Mouse (Mus musculus): ENCODE results near the gene Tshz2. TPM values are rescaled to one million over a fixed set of nuclear protein-coding genes. Genes with fewer than 3 reads are reported as not detected.

The Tshz2 gene
- polyA plus RNA-seq, 1 experiment from 2014 or later = 20.1 TPM

DNA sequence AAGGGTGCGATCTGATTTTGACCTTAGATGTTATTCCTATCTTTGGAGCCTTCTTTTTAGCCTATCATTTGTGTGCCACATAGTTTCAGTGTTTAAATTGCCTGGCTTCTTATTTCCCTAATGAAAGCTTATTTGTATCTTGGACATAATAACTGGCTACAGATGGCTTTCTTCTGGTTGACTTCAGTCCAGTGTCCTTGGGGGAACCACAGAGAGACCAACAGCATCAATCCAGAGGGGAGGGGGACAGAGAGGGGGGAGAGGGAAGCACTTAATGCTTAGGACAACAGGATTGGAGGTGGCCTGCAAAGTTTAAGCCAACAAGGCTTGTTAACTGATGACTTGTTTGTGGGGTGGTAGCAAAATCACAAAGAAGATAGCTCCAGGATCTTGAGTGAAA, 356.4 kb downstream of the Tshz2 start:
- no peak for ATAC-seq (ENCODE audit: insufficient number of reproducible peaks, insufficient read depth, low FRiP score, low read depth)
- Histone ChIP-seq H3K4me2 (replicated peaks; ENCODE audit: low read depth, low read length) (no peak overlapping the region), H3K4me3 (ENCODE audit: low read depth, low read length) (no peak overlapping the region), H3K9me3 (ENCODE audit: control insufficient read depth, low read depth, low read length) (no peaks in the 10 kb centered on the region), H3K9ac (replicated peaks; ENCODE audit: low read depth, low read length) (no peak overlapping the region), H3K36me3 (ENCODE audit: control insufficient read depth, insufficient read depth, low read length) (no peaks in the 10 kb centered on the region), H3K4me1 (ENCODE audit: control insufficient read depth, insufficient read depth, low read length) (no peaks in the 10 kb centered on the region), H3K27me3 (ENCODE audit: control insufficient read depth, insufficient read depth, low read length) (no peaks in the 10 kb centered on the region), H3K27ac (ENCODE audit: low read length) (no peak overlapping the region)
- 97% methylated on average over 1 of the region's 1 CpGs for WGBS

DNA sequence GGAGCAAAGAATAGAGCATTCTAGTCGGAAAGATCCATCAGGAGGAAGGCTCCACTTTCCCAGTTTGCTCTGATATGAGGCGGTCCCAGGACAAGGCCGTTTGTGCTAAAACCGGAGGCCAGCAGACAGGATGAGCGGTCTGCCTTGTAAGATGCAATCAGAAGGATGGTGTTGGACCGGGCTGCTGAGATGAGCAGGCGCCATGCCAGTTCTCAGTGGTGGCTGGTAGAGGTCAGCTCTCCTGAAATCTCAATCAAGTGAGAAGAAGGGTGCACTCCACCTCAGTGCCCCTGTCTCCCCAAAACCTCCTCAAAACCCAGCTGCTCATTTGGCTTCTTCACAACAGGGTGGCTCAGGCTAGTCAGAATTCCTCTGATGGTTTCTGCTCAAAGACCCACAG, 358.2 kb downstream of the Tshz2 start:
- no peak overlapping the region for H3K4me2 ChIP-seq (replicated peaks; ENCODE audit: low read depth, low read length)
- H3K27me3 ChIP-seq (ENCODE audit: control insufficient read depth, insufficient read depth, low read length) = no peaks in the 10 kb centered on the region
- no peaks in the 10 kb centered on the region for H3K9me3 ChIP-seq (ENCODE audit: control insufficient read depth, low read depth, low read length)
- H3K9ac ChIP-seq (replicated peaks; ENCODE audit: low read depth, low read length) = no peak overlapping the region
- 88% methylated on average over 7 of the region's 7 CpGs for WGBS
- ATAC-seq (ENCODE audit: insufficient number of reproducible peaks, insufficient read depth, low FRiP score, low read depth) = no peak
- peaks cover 8% of the 10 kb centered on the region for H3K4me1 ChIP-seq (ENCODE audit: control insufficient read depth, insufficient read depth, low read length)
- H3K27ac ChIP-seq (ENCODE audit: low read length) = no peak overlapping the region
- no peaks in the 10 kb centered on the region for H3K36me3 ChIP-seq (ENCODE audit: control insufficient read depth, insufficient read depth, low read length)
- no peak overlapping the region for H3K4me3 ChIP-seq (ENCODE audit: low read depth, low read length)

DNA sequence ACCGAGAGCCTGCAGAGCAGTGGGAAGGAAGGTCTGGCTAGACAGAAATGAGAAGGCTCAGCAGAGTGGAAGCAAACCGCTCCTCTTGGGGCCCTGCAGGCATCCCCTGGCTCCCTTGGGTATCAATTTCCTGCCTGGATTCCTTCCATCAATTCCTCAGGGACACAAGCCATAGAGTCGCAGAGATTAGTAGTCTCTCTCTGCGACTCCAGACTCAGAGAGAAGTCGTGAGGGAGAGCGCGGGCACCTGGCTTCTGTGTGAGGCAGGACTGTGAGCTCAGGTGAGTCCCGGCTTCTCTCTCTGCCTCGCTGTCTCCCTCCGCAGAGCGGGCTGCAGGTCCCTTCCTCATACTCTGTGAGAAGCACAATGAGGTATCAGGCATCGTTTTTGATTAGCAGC, 363.2 kb downstream of the Tshz2 start:
- 27% methylated on average over 12 of the region's 12 CpGs for WGBS
- H3K4me1 ChIP-seq (ENCODE audit: control insufficient read depth, insufficient read depth, low read length) = peaks cover 22% of the 10 kb centered on the region
- H3K36me3 ChIP-seq (ENCODE audit: control insufficient read depth, insufficient read depth, low read length) = no peaks in the 10 kb centered on the region
- H3K27me3 ChIP-seq (ENCODE audit: control insufficient read depth, insufficient read depth, low read length) = no peaks in the 10 kb centered on the region
- H3K9me3 ChIP-seq (ENCODE audit: control insufficient read depth, low read depth, low read length) = no peaks in the 10 kb centered on the region
- peak overlapping the region; percentile 19; the same call in 1 of the 2 replicates for H3K4me2 ChIP-seq (replicated peaks; ENCODE audit: low read depth, low read length)
- H3K27ac ChIP-seq (ENCODE audit: low read length) = no peak overlapping the region; the same call in 1 of the 2 replicates
- ATAC-seq (ENCODE audit: insufficient number of reproducible peaks, insufficient read depth, low FRiP score, low read depth) = no peak
- H3K4me3 ChIP-seq (ENCODE audit: low read depth, low read length) = no peak overlapping the region
- no peak overlapping the region for H3K9ac ChIP-seq (replicated peaks; ENCODE audit: low read depth, low read length)

DNA sequence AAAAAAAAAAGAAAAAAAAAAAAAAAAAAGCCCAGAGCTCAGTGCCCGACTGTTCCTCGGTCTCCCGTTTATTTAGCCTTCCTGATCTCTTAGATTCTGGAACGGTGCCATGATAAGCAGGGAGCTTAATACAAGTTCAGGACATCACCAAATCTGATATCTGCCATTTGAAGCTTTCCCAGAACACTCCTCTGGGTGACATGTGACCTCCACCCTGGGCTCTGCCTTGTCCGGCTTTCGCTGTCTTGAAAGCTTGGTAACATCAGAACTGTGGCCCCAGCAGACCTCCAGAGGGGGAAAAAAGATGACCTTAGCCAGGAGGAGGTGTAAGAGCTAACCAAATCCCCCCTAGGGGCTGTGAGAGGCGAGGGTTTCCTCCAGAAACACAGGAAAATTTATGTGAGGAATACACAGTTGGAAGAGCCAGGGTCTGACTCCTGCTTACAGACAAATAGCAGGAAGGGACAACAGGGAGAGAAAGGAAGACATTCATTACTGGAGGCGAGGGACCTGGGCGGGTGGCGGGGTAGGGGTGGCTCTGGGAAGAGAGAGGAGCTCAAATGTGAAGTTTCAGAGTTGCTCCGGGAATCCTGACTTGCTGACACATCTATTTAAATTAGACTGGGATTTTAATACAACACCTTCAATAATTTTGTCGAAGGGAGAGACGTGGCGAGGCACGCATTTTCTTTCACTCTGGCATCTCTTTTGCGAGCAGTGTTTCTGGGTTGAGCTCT, 363.9 kb downstream of the Tshz2 start:
- no peak overlapping the region for H3K9ac ChIP-seq (replicated peaks; ENCODE audit: low read depth, low read length)
- H3K9me3 ChIP-seq (ENCODE audit: control insufficient read depth, low read depth, low read length) = no peaks in the 10 kb centered on the region
- 39% methylated on average over 16 of the region's 16 CpGs for WGBS
- H3K4me3 ChIP-seq (ENCODE audit: low read depth, low read length) = no peak overlapping the region
- H3K27me3 ChIP-seq (ENCODE audit: control insufficient read depth, insufficient read depth, low read length) = no peaks in the 10 kb centered on the region
- H3K27ac ChIP-seq (ENCODE audit: low read length) = no peak overlapping the region; the same call in 1 of the 2 replicates
- ATAC-seq (ENCODE audit: insufficient number of reproducible peaks, insufficient read depth, low FRiP score, low read depth) = no peak
- no peak overlapping the region for H3K4me2 ChIP-seq (replicated peaks; ENCODE audit: low read depth, low read length)
- no peaks in the 10 kb centered on the region for H3K36me3 ChIP-seq (ENCODE audit: control insufficient read depth, insufficient read depth, low read length)
- H3K4me1 ChIP-seq (ENCODE audit: control insufficient read depth, insufficient read depth, low read length) = peaks cover 22% of the 10 kb centered on the region

DNA sequence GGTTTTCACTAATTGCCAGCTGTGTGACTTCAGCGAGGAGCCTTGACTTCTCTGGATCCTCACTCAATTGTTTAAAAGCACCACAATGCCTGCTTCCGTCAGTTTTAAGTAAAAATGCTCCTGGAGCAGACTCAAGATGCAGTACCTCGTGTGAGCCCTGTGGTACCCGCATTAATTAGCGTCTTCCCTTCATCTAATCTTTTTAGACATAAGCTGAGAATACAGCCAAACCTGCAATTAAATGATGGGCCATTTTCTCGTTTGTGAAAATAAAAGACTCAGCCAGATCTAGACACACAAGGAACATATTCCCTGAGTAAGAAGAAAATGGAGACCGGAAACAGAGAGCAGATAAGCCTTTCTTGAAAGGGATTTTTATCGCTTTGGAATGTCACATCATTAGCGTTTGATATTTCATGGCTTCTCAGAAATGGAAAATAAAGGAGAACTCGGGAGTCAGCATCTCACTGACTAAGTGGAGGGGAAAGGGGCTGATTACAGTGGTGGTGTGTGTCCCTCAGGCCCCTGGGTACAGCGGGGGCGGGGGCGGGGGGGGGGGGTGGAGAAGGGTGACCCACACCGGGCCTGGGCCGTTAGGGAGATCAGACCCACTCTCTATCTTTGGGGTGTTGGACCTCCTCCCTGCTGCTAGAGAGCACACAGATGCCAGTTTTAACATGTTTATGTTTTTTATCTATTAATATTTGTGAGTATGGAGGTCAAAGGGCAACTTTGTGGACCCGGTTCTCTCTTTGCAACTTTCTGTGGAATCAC, 364.6 kb downstream of the Tshz2 start:
- Histone ChIP-seq H3K9ac (replicated peaks; ENCODE audit: low read depth, low read length) (no peak overlapping the region), H3K27me3 (ENCODE audit: control insufficient read depth, insufficient read depth, low read length) (no peaks in the 10 kb centered on the region), H3K4me3 (ENCODE audit: low read depth, low read length) (no peak overlapping the region), H3K4me2 (replicated peaks; ENCODE audit: low read depth, low read length) (no peak overlapping the region), H3K36me3 (ENCODE audit: control insufficient read depth, insufficient read depth, low read length) (no peaks in the 10 kb centered on the region), H3K4me1 (ENCODE audit: control insufficient read depth, insufficient read depth, low read length) (peaks cover 24% of the 10 kb centered on the region), H3K9me3 (ENCODE audit: control insufficient read depth, low read depth, low read length) (no peaks in the 10 kb centered on the region), H3K27ac (ENCODE audit: low read length) (no peak overlapping the region)
- WGBS = 57% methylated on average over 16 of the region's 16 CpGs
- no peak for ATAC-seq (ENCODE audit: insufficient number of reproducible peaks, insufficient read depth, low FRiP score, low read depth)

DNA sequence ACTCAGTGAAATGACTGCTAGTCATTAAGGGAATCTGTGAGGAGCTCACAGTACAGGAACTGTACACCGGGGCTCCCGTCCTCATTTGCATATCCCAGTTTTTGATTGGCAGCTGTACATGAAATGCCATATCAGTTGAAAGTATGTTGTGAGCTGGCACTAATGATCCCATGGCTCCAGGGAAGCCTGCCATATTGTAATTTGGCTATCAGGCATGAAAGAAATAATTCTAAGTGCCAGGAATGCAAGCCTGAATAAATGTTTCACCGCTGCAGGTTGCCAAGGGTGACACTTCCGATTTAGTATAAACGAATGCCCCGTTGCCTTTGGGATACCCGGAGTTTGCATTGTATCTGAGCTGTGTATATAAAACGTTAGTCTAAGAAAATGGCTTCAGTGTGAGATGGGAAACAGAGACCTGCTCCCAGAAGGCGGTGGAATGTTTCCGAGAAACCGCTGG, 366.1 kb downstream of the Tshz2 start:
- Histone ChIP-seq H3K4me2 (replicated peaks; ENCODE audit: low read depth, low read length) (peak overlapping the region; percentile 10; the same call in 1 of the 2 replicates), H3K4me3 (ENCODE audit: low read depth, low read length) (no peak overlapping the region), H3K4me1 (ENCODE audit: control insufficient read depth, insufficient read depth, low read length) (peaks cover 27% of the 10 kb centered on the region), H3K9ac (replicated peaks; ENCODE audit: low read depth, low read length) (no peak overlapping the region), H3K27ac (ENCODE audit: low read length) (peak overlapping the region; percentile 62; the same call in 1 of the 2 replicates), H3K27me3 (ENCODE audit: control insufficient read depth, insufficient read depth, low read length) (no peaks in the 10 kb centered on the region), H3K9me3 (ENCODE audit: control insufficient read depth, low read depth, low read length) (no peaks in the 10 kb centered on the region), H3K36me3 (ENCODE audit: control insufficient read depth, insufficient read depth, low read length) (no peaks in the 10 kb centered on the region)
- 27% methylated on average over 11 of the region's 11 CpGs for WGBS
- ATAC-seq (ENCODE audit: insufficient number of reproducible peaks, insufficient read depth, low FRiP score, low read depth) = no peak

DNA sequence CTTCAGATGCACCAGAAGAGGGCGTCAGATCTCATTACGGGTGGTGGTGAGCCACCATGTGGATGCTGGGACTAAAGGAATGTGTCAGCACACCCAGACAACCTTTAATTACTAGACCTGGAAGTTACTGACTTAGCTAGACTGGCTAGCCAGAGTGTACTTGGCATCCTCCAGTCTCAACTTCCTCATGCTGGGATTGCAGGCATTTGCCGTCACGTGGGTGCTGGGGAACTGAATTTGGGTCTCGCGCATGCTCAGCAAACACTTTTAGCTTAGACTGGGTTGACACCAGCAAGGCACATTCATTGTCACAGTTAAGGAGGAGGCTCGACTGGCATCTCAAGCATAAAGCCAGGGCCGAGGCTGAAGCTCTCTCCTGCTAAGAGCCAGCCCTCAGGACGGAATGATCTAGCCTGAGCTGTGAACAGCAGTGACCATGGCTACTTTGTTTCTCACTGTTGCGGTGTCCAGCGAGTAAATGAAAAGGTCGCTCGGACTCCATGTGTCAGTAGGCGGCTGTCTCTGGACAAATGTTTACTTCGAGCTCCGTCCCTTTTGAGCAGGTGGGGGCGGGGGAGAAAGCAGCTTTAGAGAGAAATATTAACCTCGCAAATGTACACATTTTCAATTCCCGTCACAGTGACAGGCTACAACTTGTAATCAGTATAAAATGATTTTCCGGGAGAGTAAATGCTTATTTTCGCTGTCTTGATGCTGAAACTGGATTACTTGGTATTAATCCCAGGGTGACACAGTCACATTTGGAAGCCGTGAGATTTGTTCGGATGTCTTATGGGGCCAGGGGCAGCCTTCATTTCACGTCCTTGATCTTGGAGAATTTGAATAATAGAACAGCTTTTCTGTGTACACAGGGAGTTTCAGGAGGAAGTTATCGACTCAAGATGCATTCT, 370.0 kb downstream of the Tshz2 start:
- Histone ChIP-seq H3K9me3 (ENCODE audit: control insufficient read depth, low read depth, low read length) (no peaks in the 10 kb centered on the region), H3K4me3 (ENCODE audit: low read depth, low read length) (peak overlapping the region; percentile 5; the same call in 1 of the 2 replicates), H3K27ac (ENCODE audit: low read length) (peak overlapping the region; percentile 45; the same call in 1 of the 2 replicates), H3K4me2 (replicated peaks; ENCODE audit: low read depth, low read length) (peak overlapping the region; percentile 38), H3K4me1 (ENCODE audit: control insufficient read depth, insufficient read depth, low read length) (peaks cover 19% of the 10 kb centered on the region), H3K9ac (replicated peaks; ENCODE audit: low read depth, low read length) (no peak overlapping the region), H3K27me3 (ENCODE audit: control insufficient read depth, insufficient read depth, low read length) (no peaks in the 10 kb centered on the region), H3K36me3 (ENCODE audit: control insufficient read depth, insufficient read depth, low read length) (no peaks in the 10 kb centered on the region)
- 25% methylated on average over 25 of the region's 25 CpGs for WGBS
- ATAC-seq (ENCODE audit: insufficient number of reproducible peaks, insufficient read depth, low FRiP score, low read depth) = peak; percentile 38

DNA sequence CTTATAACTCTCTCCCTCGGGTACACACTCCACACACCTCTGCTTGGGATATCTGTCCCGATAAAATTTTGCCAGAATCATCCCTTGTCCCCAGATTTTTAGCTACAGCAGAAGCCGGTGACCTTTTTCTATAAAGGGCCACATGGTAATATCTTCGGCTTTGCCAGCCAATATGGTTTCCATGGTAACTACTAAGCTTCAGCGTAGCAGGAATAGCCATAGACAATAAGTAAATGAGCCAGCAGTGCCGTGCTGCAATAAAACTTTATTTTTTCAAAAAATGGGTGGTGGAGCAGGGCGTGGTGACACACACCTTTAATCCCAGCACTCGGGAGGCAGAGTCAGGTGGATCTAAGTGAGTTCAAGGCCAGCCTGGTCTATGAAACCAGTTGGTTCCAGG, 370.9 kb downstream of the Tshz2 start:
- no peak overlapping the region for H3K4me3 ChIP-seq (ENCODE audit: low read depth, low read length)
- H3K36me3 ChIP-seq (ENCODE audit: control insufficient read depth, insufficient read depth, low read length) = no peaks in the 10 kb centered on the region
- no peaks in the 10 kb centered on the region for H3K27me3 ChIP-seq (ENCODE audit: control insufficient read depth, insufficient read depth, low read length)
- H3K4me1 ChIP-seq (ENCODE audit: control insufficient read depth, insufficient read depth, low read length) = peaks cover 14% of the 10 kb centered on the region
- no peak for ATAC-seq (ENCODE audit: insufficient number of reproducible peaks, insufficient read depth, low FRiP score, low read depth)
- H3K9ac ChIP-seq (replicated peaks; ENCODE audit: low read depth, low read length) = no peak overlapping the region
- peak overlapping the region; percentile 38 for H3K4me2 ChIP-seq (replicated peaks; ENCODE audit: low read depth, low read length)
- no peak overlapping the region for H3K27ac ChIP-seq (ENCODE audit: low read length)
- no peaks in the 10 kb centered on the region for H3K9me3 ChIP-seq (ENCODE audit: control insufficient read depth, low read depth, low read length)
- 74% methylated on average over 8 of the region's 8 CpGs for WGBS

Measured in stomach, embryonic 14.5 days (tissue).